Mouse (Mus musculus): Measurements from ENCODE around the gene Dmxl2. TPM values are rescaled to one million over a fixed set of nuclear protein-coding genes. Genes with fewer than 3 reads are reported as not detected.

The Dmxl2 gene
- 52.8 and 65.4 TPM in 2 replicates for polyA plus RNA-seq (2015; fragmentation: Nextera tagmentation; extraction: Ambion mirVana)

- H3K27ac ChIP-seq (ENCODE audit: low read depth, low read length) = peak within 1 kb of the TSS; percentile 92
- no peaks in the 10 kb centered on the region for H3K36me3 ChIP-seq (ENCODE audit: control insufficient read depth, insufficient read depth, low read length)
- peak within 1 kb of the TSS; percentile 93 for H3K4me3 ChIP-seq (ENCODE audit: low read length)
- peak within 1 kb of the TSS; percentile 95 for H3K9ac ChIP-seq (ENCODE audit: low read depth, low read length)
- under 1% methylated on average over 86 of the region's 99 CpGs for WGBS
- peak within 1 kb of the TSS; percentile 77 for H3K4me2 ChIP-seq (ENCODE audit: low read length)
- peak; percentile 95 for ATAC-seq
- H3K27me3 ChIP-seq (replicated peaks; ENCODE audit: control insufficient read depth, insufficient read depth, low read length) = no peaks in the 10 kb centered on the region
- peaks cover 18% of the 10 kb centered on the region for H3K4me1 ChIP-seq (ENCODE audit: control insufficient read depth, insufficient read depth, low read depth, low read length)
- no peaks in the 10 kb centered on the region for H3K9me3 ChIP-seq (ENCODE audit: control insufficient read depth, low read length)
Observed at GRCm38 (mm10) chr9:54501453-54502110, at the start of gene Dmxl2. Gene Dmxl2 (minus strand): TSS chr9:54501626.

GRCm38 (mm10) chr9:54549433-54549832, 48.0 kb upstream of the Dmxl2 start:
- Histone ChIP-seq H3K27me3 (replicated peaks; ENCODE audit: control insufficient read depth, insufficient read depth, low read length) (no peaks in the 10 kb centered on the region), H3K4me2 (ENCODE audit: low read length) (no peak overlapping the region), H3K27ac (ENCODE audit: low read depth, low read length) (no peak overlapping the region), H3K4me3 (ENCODE audit: low read length) (no peak overlapping the region), H3K4me1 (ENCODE audit: control insufficient read depth, insufficient read depth, low read depth, low read length) (no peaks in the 10 kb centered on the region), H3K9ac (ENCODE audit: low read depth, low read length) (no peak overlapping the region), H3K36me3 (ENCODE audit: control insufficient read depth, insufficient read depth, low read length) (0 out of 2 replicates have a peak, but pooled peaks cover 2% of the 10 kb centered on the region), H3K9me3 (ENCODE audit: control insufficient read depth, low read length) (no peaks in the 10 kb centered on the region)
- WGBS = 93% methylated on average over 6 of the region's 6 CpGs
- ATAC-seq = no peak

DNA sequence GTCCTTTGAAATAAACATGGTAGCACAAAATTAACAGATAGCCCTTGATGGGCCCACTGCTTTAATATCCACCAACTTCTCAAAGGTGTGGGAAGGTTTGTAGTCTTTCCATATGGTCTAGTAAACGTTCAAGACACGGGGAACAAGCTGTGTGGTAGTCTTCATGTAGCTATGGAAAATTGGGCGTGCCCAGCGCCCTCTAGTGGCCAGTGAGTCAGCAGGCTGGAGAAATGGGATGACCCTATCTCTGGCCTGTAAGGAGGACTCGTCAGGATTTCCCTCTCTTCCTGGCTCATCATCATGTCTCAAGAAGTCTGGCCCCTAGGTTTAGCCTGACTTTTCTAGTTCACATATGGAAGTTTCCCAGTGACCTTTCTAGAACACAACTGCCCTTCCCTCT, 46.1 kb upstream of the Dmxl2 start:
- Histone ChIP-seq H3K9me3 (ENCODE audit: control insufficient read depth, low read length) (no peaks in the 10 kb centered on the region), H3K27me3 (replicated peaks; ENCODE audit: control insufficient read depth, insufficient read depth, low read length) (no peaks in the 10 kb centered on the region), H3K4me3 (ENCODE audit: low read length) (no peak overlapping the region), H3K27ac (ENCODE audit: low read depth, low read length) (no peak overlapping the region), H3K9ac (ENCODE audit: low read depth, low read length) (no peak overlapping the region), H3K36me3 (ENCODE audit: control insufficient read depth, insufficient read depth, low read length) (0 out of 2 replicates have a peak, but pooled peaks cover 2% of the 10 kb centered on the region), H3K4me2 (ENCODE audit: low read length) (no peak overlapping the region), H3K4me1 (ENCODE audit: control insufficient read depth, insufficient read depth, low read depth, low read length) (no peaks in the 10 kb centered on the region)
- 21% methylated on average over 5 of the region's 5 CpGs for WGBS
- ATAC-seq = no peak

- Histone ChIP-seq H3K4me2 (ENCODE audit: low read length) (no peak overlapping the region), H3K9me3 (ENCODE audit: control insufficient read depth, low read length) (no peaks in the 10 kb centered on the region), H3K36me3 (ENCODE audit: control insufficient read depth, insufficient read depth, low read length) (0 out of 2 replicates have a peak, but pooled peaks cover 2% of the 10 kb centered on the region), H3K4me1 (ENCODE audit: control insufficient read depth, insufficient read depth, low read depth, low read length) (no peaks in the 10 kb centered on the region), H3K27me3 (replicated peaks; ENCODE audit: control insufficient read depth, insufficient read depth, low read length) (no peaks in the 10 kb centered on the region), H3K4me3 (ENCODE audit: low read length) (no peak overlapping the region), H3K9ac (ENCODE audit: low read depth, low read length) (no peak overlapping the region), H3K27ac (ENCODE audit: low read depth, low read length) (no peak overlapping the region)
- ATAC-seq = no peak
- WGBS = 88% methylated on average over 4 of the region's 4 CpGs
Observed at GRCm38 (mm10) chr9:54544954-54545315, 43.5 kb upstream of the Dmxl2 start.

DNA sequence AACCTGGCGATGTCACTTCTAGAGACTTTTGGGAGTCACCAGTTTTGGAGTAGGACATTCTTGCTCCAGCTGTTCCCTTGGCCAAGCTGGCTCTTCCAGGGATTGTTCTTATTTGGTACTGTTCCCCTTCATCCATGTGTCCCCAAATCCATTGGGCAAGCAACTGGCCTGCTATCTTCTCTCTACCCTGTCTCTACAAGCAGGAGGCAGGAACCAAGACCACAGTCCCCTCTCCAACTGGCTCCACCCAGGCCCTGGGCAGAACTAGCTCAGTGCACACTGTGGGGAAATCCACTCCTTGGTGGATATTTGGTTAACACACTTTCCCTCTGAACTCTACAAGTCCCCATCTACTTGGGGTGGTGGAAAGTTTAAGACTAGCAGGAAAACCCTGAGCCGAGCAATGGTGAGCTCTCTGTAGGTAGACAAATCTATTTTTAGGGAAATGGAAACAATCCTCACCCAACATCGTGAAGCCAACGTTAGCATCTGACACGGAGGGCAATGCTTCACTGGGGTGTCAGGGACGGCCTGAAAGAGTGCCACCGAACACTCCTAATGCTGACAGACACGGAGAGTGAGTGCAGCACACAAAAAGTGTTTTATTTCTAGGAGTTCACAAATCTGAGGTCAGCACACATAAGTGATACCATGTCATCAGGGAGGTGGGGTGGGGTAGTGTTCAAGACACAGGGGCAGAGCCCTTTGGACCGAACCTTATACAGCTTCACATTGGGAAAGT, 43.0 kb upstream of the Dmxl2 start:
- Histone ChIP-seq H3K4me2 (ENCODE audit: low read length) (no peak overlapping the region), H3K27ac (ENCODE audit: low read depth, low read length) (no peak overlapping the region), H3K4me1 (ENCODE audit: control insufficient read depth, insufficient read depth, low read depth, low read length) (no peaks in the 10 kb centered on the region), H3K4me3 (ENCODE audit: low read length) (no peak overlapping the region), H3K36me3 (ENCODE audit: control insufficient read depth, insufficient read depth, low read length) (0 out of 2 replicates have a peak, but pooled peaks cover 2% of the 10 kb centered on the region), H3K27me3 (replicated peaks; ENCODE audit: control insufficient read depth, insufficient read depth, low read length) (no peaks in the 10 kb centered on the region), H3K9me3 (ENCODE audit: control insufficient read depth, low read length) (no peaks in the 10 kb centered on the region), H3K9ac (ENCODE audit: low read depth, low read length) (no peak overlapping the region)
- 84% methylated on average over 9 of the region's 9 CpGs for WGBS
- no peak for ATAC-seq

GRCm38 (mm10) chr9:54540801-54541200, 39.4 kb upstream of the Dmxl2 start:
- Histone ChIP-seq H3K9ac (ENCODE audit: low read depth, low read length) (no peak overlapping the region), H3K4me2 (ENCODE audit: low read length) (no peak overlapping the region), H3K4me3 (ENCODE audit: low read length) (no peak overlapping the region), H3K9me3 (ENCODE audit: control insufficient read depth, low read length) (no peaks in the 10 kb centered on the region), H3K36me3 (ENCODE audit: control insufficient read depth, insufficient read depth, low read length) (0 out of 2 replicates have a peak, but pooled peaks cover 2% of the 10 kb centered on the region), H3K4me1 (ENCODE audit: control insufficient read depth, insufficient read depth, low read depth, low read length) (peaks cover 3% of the 10 kb centered on the region; the same call in 1 of the 2 replicates), H3K27ac (ENCODE audit: low read depth, low read length) (no peak overlapping the region), H3K27me3 (replicated peaks; ENCODE audit: control insufficient read depth, insufficient read depth, low read length) (no peaks in the 10 kb centered on the region)
- ATAC-seq = no peak
- WGBS = 81% methylated on average over 5 of the region's 5 CpGs

GRCm38 (mm10) chr9:54538684-54539083, 37.3 kb upstream of the Dmxl2 start, which contains the start of gene Sh2d7:
Gene Sh2d7 (plus strand): TSS chr9:54538984.
- H3K9ac ChIP-seq (ENCODE audit: low read depth, low read length) = no peak within 1 kb of the TSS
- H3K27me3 ChIP-seq (replicated peaks; ENCODE audit: control insufficient read depth, insufficient read depth, low read length) = no peaks in the 10 kb centered on the region
- WGBS = 91% methylated on average over 14 of the region's 14 CpGs
- no peak within 1 kb of the TSS for H3K27ac ChIP-seq (ENCODE audit: low read depth, low read length)
- ATAC-seq = no peak
- H3K4me3 ChIP-seq (ENCODE audit: low read length) = no peak within 1 kb of the TSS
- peaks cover 8% of the 10 kb centered on the region; the same call in 1 of the 2 replicates for H3K4me1 ChIP-seq (ENCODE audit: control insufficient read depth, insufficient read depth, low read depth, low read length)
- H3K4me2 ChIP-seq (ENCODE audit: low read length) = no peak within 1 kb of the TSS
- H3K36me3 ChIP-seq (ENCODE audit: control insufficient read depth, insufficient read depth, low read length) = no peaks in the 10 kb centered on the region
- no peaks in the 10 kb centered on the region for H3K9me3 ChIP-seq (ENCODE audit: control insufficient read depth, low read length)

GRCm38 (mm10) chr9:54538244-54538643, 36.8 kb upstream of the Dmxl2 start:
- Histone ChIP-seq H3K4me3 (ENCODE audit: low read length) (no peak overlapping the region), H3K9me3 (ENCODE audit: control insufficient read depth, low read length) (no peaks in the 10 kb centered on the region), H3K4me2 (ENCODE audit: low read length) (no peak overlapping the region), H3K36me3 (ENCODE audit: control insufficient read depth, insufficient read depth, low read length) (no peaks in the 10 kb centered on the region), H3K27me3 (replicated peaks; ENCODE audit: control insufficient read depth, insufficient read depth, low read length) (no peaks in the 10 kb centered on the region), H3K4me1 (ENCODE audit: control insufficient read depth, insufficient read depth, low read depth, low read length) (peaks cover 9% of the 10 kb centered on the region; the same call in 1 of the 2 replicates), H3K27ac (ENCODE audit: low read depth, low read length) (no peak overlapping the region), H3K9ac (ENCODE audit: low read depth, low read length) (no peak overlapping the region)
- 97% methylated on average over 3 of the region's 3 CpGs for WGBS
- ATAC-seq = no peak

GRCm38 (mm10) chr9:54537480-54537879, 36.1 kb upstream of the Dmxl2 start:
- Histone ChIP-seq H3K9ac (ENCODE audit: low read depth, low read length) (no peak overlapping the region), H3K4me2 (ENCODE audit: low read length) (no peak overlapping the region), H3K36me3 (ENCODE audit: control insufficient read depth, insufficient read depth, low read length) (no peaks in the 10 kb centered on the region), H3K27ac (ENCODE audit: low read depth, low read length) (no peak overlapping the region), H3K27me3 (replicated peaks; ENCODE audit: control insufficient read depth, insufficient read depth, low read length) (no peaks in the 10 kb centered on the region), H3K4me3 (ENCODE audit: low read length) (no peak overlapping the region), H3K9me3 (ENCODE audit: control insufficient read depth, low read length) (no peaks in the 10 kb centered on the region), H3K4me1 (ENCODE audit: control insufficient read depth, insufficient read depth, low read depth, low read length) (peaks cover 9% of the 10 kb centered on the region; the same call in 1 of the 2 replicates)
- ATAC-seq = no peak
- 63% methylated on average over 3 of the region's 3 CpGs for WGBS

Data from hindbrain, embryonic 16.5 days (tissue).